In genomic region chr3:130354399-130355039, GRCm38 (mm10) we compare ENCODE assay signal across 14 mouse cellular contexts.
"Had no signal": no experiment of that assay in that cellular context is flagged by ENCODE, and none has a peak within 500 bp of the region (broad histone marks: within the 10 kb centered on the region; RNA-seq: fewer than 3 reads in every experiment).

No protein-coding gene starts in this region.

- H3K36me3 ChIP-seq: limb, embryonic 15.5 days had no signal

- H3K27me3 ChIP-seq: limb, embryonic 15.5 days had no signal

- H3K9ac ChIP-seq: limb, embryonic 15.5 days; liver, embryonic 14.5 days; liver, postnatal 0 days had no signal

- H3K4me2 ChIP-seq: limb, embryonic 15.5 days; liver, embryonic 11.5 days; midbrain, embryonic 11.5 days had no signal

- DNase-seq: kidney, adult 9 months; kidney, postnatal 25 days; layer of hippocampus, adult 9-11 months; liver, postnatal 0 days; lung, postnatal 36 days; midbrain, embryonic 14.5 days; thymus, adult 18-20 months; thymus, postnatal 36 days had no signal

- H3K9me3 ChIP-seq: limb, embryonic 15.5 days had no signal

- ATAC-seq: intestine, postnatal 0 days; liver, postnatal 0 days had no signal

- H3K27ac ChIP-seq: layer of hippocampus, adult 2 months; limb, embryonic 15.5 days; liver, embryonic 14.5 days had no signal

- H3K4me3 ChIP-seq: layer of hippocampus, adult 2 months; limb, embryonic 15.5 days had no signal
